Mouse (Mus musculus) CD4-positive, CD25-positive, alpha-beta regulatory T cell, adult 4 months (primary cell): ENCODE measurements around the gene Mat2a. TPM values are rescaled to one million over a fixed set of nuclear protein-coding genes. Genes with fewer than 3 reads are reported as not detected.
A peak's percentile ranks its signal among the peaks of the same experiment; 100 is the strongest.

Experiments used
- ATAC-seq: one replicate; pipeline ENCODE4 v1.8.0; 2017
- polyA plus RNA-seq, 2 experiments: library from polyadenylated mRNA; unstranded; fragments of 100-300 nt; shearing (Covaris generic); gene quantifications; one replicate each; pipeline ENCODE4 v1.2.1; 2017

The Mat2a gene
- polyA plus RNA-seq, 2 experiments from 2014 or later: 222 to 239 TPM

DNA sequence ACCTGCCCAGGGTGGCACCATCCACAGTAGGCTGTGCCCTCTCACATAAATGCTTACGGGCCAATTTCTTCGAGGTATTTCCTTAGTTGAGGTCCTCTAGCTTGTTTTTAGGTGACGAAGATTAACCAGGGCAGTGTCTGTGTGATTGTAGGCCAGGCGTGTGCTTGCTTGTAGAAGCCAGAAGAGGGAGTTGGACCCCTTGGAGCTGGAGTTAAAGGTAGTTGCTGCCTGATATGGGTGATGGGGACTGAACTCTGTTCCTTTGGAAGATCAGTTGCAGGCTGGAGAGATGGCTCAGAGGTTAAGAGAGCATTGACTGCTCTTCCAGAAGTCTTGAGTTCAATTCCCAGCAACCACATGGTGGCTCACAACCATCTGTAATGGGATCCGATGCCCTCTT lies 24.2 kb downstream of the Mat2a start:
- ATAC-seq: no peak

DNA sequence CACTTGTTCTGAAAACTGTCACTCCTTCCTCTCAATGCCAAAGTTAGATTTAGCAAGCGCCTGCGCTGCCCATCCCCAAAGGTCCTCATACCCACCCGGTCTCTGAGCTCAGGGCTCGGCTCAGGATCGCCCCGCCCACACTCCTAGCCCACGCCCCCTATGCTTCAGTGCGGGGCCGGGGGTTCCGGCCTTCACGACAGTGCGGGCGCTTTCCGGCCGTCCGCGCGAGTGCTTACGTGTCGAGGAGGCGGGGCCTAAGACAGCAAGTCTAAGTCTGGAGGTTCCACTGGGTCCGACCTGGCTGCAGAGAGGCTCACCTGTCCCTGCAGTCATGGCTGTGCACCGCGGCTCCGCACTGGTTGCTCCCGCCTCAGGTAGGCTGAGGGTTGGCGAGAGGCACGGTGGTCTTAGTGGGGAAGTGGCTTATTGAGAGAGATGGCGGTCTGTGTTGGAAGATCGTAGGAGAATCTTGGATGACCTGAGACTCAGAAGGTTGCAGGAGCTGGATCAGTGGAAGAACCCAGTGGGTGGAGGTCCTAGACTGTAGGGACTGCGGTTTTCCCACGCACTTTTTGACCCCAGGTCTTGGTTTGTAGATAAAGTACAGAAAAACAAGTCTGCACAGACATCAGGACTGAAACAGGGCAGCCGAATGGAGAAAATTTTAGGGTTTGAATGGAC lies 25.1 kb downstream of the Mat2a start, which contains the start of gene Ggcx:
Gene Ggcx (plus strand): TSS at position 233 of the 681 bp plus-strand sequence.
- ATAC-seq: peak; percentile 98

DNA sequence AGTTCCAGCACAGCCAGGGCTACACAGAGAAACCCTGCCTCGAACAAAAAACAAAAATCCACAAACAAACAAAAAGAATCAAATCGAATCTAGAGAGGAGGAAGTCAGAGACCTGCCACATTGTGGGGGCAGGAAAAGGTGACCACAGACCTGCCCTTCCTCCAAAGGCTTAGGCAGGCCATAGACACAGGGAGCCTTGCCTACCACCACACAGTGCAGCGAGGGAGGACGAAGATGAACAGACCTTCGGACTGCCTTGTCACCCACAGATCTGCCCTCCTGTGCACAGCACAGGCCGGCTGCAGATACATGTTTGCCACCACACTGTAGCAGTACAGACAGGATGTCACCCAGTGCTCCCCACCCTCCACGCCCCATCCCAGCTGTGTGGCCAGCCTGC lies 28.8 kb downstream of the Mat2a start:
- no peak for ATAC-seq

DNA sequence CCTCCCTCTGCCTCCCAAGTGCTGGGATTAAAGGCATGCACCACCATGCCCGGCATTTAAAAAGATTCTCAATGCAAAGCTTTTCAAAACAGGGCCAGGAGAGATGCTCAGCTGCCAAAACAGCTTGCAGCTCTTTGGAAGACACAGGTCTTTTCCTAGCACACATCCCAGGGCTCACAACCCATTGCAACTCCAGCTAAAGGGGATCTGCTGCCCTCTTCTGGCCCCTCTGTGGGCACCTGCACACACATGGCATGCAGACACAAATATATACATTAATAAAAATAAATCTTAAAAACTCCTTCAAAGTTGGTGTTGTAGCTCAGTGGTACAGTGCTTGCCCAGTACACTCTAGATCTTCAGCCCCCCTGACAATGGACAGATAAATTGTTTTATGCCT lies 29.4 kb downstream of the Mat2a start:
- ATAC-seq: no peak

DNA sequence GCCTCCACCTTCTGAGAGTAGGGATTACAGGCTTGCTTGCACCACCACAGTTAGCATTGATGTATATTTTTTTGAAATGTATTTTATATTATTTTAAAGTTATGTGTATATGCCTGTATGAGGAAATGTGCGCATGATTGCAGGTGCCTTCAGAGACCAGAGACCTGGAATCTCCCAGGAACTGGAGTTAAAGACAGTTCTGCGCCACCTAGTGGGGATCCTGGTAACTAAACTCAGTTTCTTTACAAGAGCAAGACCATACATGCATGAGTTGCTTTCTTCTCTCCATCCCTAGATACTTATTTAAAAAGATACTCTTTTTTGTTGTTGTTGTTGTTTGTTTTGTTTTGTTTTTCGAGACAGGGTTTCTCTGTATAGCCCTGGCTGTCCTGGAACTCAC lies 29.8 kb downstream of the Mat2a start:
- no peak for ATAC-seq

DNA sequence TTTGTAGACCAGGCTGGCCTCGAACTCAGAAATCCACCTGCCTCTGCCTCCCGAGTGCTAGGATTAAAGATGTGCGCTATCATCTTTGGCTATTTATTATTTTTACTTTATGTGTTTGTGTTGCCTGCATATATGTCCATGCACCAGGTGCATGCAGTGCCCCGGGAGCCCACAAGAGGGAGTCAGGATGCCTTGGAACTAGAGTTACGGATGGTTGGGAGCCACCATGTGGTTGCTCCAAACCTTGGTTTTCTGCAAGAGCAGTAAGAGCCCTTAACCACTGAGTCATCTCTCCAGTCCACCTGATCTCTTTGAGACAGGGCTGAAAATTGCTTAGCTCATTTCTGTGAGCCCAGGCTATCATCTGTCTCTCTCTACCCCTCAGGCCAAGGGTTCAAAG lies 32.2 kb downstream of the Mat2a start:
- ATAC-seq: peak; percentile 98

DNA sequence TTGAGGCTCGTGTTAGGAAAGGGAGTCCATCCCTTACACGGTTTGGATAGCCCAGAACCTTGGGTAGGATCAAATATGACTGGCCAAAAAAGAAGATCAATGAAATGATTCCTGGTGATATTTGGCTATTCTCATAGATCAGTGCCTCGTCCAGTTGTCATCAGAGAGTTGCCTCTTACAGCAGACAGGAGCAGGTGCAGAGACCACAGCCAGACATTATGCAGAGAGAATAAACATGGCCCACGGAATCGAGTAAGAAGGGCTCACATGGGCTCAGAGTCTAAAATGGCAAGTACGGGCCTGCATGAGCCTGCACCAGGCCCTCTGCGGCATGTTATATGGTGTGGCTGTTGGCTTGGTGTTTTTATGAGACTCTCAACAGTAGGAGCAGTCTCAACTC lies 34.0 kb downstream of the Mat2a start:
- no peak for ATAC-seq

DNA sequence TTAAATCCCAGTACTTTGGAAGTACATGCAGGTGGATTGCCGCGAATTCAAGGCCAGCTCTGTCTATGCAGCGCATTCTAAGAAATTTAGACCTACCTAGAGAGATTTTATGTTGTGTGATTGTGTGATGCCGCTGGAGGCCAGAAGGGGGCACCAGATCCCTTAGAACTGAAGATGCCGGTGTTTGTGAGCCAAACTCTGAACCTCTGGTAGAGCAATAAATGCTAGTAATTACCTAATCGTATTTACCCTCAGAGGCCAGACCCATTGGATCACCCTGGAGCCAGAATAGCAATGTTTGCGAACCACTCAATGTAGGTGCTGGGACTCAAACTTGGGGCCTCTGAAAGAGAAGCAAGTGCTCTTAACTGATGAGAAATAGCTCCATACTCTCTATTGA lies 37.5 kb downstream of the Mat2a start:
- peak; percentile 95 for ATAC-seq

DNA sequence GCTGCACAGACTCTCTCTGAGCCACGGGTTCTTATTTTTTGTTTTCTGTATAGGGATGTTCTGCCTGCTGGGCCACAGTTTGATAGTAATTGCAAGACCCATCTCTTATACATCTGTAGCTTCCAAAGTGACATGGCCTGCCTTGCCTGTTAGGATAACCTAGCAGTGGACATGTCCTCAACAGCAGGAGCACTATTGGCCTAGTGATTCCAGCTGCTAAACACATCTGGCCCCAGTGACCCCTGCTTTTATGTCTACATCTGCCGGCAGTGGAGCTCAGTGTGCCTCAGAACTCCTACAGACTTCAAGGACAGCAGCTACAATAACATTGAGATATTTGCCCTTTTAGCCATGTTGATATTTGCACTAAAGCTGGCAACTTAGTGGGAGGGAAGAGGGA lies 39.4 kb downstream of the Mat2a start:
- ATAC-seq: no peak

DNA sequence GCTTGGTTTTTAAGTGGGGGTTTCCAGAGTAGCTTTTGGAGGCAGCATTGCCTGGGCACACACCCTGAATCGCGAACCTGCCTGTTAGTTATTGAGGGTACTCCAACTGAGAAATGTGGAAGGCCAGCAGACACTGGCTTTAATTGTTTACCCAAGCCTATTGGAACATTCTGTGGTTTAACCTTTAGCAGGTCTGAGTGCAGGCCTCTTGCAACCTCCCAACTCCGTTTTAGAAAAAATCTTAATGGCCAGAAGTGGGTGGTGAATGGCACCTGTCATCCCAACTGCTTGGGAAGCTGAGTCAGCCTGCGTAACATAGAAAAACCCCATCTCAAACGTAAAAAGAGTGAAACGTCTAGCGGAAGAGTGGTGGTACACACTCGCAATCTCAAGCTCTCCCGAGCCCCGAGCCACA lies 42.5 kb downstream of the Mat2a start:
- ATAC-seq: no peak

DNA sequence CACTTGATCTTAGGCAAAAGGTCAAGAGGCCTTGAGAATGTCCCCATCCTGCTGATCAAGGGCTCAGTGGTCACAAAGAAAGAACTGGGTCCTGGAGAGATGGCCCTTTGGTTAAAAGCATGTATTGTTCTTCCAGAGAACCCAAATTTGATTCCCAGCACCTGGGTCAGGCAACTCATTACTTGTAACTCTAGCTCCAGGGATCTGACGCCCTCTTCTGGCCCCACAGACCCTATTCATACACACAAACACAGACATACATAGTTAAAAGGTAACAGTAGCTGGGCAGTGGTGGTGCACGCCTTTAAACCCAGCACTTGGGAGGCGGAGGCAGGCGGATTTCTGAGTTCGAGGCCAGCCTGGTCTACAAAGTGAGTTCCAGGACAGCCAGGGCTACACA lies 47.0 kb downstream of the Mat2a start:
- ATAC-seq: no peak

DNA sequence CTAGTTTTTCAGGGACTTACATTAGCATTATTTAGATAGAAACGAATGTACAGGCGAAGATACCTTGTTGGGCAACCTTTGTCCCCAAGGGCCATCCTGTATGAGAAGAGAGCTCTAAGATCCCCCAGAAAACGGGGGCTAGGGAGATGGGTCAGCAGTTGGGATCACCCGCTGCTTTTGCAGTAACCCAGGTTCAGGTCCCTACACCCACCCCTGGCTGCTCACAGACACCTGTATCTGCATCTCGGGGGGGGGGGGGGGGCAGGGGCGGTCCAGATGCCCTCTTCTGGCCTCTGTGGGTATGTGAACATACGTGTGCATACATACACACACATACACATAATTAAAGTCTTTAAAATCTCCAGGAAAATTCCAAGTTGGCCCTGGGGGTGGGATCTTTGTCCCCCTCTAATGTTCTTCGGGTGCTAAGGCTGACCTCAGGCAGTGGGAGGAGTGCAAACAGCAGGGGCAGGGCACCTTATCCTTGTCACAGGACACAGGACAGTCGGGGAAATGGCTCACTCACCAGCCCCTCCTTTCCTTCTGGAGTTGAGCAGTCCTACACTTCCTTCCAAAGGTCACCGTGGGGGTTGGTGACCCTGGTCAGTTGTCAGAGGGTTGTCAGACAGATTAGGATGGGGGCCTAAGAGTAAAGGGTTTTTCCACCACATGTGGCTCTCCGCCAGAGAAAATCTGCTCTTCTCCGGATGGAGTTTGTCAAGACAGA lies 48.4 kb downstream of the Mat2a start:
- ATAC-seq: peak; percentile 40

DNA sequence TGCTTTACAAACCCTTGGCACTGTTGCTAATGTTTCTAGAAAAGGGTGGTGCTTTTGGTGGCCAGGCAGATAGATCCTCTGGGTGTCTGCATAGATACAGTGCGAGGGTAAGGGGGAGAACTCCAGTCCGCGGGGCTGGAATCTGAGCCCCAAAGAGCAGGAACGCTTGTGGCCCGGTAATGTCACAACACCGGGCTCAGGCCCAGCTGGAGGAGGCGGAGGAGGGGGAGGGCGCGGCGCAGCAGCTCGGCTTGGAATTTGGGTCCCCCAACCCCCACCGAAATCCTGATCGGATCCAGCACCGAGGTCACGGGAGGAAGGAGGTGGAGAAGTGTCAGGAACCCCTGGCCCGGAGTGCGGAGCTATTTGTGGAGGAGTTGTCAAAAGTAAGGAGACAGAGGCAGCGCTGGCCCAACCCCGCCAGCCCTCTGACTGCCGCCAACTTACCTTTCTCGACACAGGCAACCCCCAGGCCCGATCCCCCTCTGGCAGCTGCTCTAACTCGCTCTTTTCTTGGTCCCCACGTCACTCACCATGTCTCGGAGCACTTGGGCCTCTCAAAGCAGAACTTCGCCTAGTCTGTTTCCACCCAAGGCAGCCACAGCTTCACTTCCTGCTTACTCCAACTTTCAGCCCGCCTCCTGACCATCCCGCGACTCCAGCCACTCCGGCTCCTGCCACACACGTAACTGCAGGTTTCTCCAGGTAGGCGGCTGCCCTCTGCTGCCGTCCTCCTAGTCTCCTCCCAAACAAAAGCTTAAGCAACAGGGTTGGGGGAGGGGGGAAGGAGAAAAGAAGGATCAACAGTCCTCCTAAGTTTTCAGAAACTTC lies 49.2 kb downstream of the Mat2a start, which contains the start of gene Vamp8:
Gene Vamp8 (minus strand): TSS at position 763 of the 831 bp plus-strand sequence.
- peak; percentile 82 for ATAC-seq

DNA sequence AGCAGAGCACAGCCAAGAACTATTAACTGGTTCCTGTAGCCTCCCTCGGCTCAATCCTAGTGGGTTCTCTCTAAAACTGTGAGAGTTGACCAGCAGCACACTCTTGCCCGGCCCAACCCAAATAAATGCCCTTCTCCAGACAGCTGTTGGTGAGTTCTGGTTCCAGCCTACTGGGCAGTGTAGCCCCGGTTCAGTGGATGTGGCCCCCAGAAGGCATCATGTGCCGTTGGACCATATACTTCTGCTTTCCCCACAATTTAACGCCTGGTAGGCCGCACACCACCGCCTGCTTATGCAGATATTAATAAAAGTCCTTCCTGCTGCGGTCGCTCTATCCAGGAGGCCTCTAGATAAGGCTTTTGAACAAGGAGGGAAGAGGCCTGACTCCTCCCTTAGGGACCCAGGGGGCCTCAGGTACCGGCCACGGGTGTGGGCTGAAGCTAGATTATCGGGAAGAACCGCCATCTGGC lies 49.9 kb downstream of the Mat2a start:
- peak; percentile 24 for ATAC-seq

DNA sequence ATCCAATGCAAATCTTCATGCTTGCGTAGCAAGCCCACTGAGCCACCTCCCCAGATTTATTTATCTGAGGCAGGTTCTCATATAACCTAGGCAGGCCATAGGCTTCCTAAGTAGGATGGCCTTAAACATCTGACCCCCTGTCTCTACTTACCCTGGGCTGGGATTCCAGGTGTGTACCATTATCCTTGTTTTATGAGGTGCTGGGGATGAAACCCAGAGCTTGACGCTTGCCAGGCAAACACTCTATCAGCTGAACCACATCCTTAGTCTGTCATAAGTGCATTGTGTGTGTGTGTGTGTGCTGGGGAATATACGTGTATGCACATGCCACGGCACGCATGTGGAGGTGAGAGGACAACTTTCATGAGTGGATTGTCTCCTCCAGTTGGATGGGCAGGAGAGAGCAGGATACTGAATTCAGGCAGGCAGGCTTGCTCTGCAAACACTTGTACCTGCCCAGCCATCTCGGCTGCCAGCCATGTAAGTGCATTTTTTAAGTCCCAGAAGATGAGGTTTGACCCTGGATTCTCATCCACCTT lies 50.5 kb downstream of the Mat2a start:
- ATAC-seq: no peak

DNA sequence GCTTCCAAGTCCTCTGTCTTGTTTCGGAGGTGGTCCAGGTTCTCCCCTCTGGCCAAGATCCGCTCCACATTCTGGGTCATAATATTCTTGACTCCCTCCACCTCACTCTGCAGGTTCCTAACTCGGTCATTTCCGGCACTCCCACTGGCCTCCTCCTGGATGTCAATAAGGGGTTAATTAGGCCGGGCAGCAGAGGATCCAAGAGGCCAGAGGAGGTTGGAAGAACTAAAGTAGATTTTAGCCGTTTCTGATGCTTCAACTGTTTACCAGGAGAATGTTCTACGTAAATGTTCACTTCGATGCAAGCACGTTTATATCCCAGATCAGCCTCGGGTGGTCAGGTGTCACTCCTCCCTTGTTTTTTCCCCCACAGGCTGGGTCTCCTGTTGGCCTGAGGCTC lies 51.1 kb downstream of the Mat2a start:
- ATAC-seq: no peak

DNA sequence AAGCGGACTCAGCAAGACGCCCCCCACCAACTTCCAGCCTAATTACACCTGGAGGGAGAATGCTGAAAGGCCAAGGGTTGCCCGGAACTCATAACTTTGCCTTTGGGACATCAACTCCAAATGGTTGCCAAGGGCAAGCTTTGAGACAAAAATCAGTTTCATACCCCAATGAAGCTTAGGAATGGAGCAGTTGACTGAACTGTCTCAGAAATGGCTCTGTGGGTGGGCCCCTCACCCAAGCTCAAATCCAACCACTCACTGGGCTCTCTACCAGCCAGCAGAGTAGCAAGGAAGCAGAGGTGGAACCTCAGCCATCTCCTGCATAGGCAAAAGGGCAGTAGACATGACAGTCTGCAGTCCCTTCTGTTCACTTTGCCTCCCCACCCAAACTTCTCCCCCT lies 51.5 kb downstream of the Mat2a start:
- no peak for ATAC-seq

DNA sequence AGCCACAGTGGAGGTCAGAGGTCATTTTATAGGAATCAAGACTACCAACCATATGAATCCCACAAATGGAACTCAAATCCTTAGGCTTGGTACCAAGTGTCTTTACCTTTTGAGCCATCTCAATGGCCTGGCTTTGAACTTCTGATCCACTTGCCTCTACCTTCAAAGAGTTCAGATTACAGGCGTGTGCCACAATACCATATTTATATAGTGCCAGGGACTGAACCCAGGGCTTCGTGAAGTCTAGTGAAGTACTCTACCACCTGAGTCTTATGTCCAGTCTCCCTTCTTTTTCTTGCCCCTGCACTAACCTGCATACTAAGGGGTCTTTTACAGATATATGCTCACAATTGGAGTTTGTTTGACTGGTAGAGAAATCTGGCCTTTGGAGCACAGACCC lies 52.8 kb downstream of the Mat2a start:
- no peak for ATAC-seq

DNA sequence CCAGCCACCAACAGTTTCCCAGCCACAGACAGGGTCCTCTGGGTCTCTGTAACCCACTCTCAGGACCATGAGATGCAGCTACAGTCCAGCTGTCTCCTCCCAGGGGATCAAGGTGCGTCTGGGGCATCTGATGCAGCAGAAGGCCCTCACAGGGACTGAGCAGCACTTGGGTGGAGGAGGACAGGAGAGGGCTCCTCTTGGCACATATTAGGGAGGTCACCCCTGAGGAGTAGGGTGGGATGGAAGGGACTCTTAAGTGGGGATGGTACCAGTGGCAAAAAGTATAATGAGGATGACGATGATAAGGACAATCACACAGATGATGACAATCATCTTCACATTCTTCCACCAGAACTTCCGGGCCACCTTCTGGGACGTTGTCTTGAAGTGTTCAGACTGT lies 54.1 kb downstream of the Mat2a start:
- ATAC-seq: no peak

DNA sequence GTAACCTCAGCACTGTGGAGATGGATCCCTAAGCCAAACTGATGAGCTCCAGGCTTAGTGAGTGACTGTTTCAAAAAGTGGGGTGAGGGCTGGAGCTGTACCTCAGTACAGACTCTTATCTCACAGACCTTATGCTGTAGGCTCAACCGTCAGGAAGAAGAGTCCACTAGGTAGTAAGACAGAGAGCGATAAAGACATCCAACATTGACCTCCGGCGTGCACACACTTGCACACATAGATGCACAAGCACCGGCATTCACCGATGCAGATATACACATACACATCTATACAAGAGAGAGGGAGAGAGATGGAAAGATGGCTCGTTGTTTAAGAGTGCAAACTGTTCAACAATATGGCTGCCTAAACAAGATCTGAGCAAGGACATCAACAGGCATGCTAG lies 55.4 kb downstream of the Mat2a start:
- ATAC-seq: no peak

DNA sequence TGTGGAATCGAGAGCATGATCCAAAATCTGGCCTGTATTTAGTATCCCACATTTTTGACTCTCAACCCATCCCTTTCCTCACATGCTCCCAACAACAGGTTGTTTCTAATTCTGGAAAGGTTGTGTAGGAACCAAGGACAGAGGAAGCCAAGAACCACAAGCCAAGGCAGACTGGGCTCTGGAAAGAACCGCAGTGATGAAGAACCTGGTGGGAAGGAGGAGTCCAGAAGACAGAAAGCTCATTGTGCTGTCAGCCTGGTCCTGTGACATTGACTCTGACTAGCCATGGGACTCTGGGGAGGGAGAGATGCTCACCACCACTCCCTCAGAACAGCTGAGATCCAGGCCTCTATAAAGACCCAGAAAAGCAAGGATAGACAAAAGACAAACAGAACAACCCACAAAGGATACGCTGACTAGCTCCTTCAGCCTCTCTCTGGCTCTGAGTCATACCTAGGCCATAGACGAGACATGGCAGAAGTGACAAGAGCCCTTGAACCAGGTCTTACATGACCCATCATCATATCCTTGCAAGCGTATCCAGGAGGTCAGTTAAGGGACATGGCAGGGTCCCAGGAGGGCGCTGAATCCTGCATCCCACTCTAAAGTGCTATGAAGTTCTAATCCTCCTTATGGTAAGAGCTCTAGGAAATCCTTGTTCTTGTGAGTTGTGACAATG lies 56.1 kb downstream of the Mat2a start:
- no peak for ATAC-seq
